Mouse (Mus musculus) C2C12 (cell line): Measurements from ENCODE around the gene Medag.

Source experiments
- CTCF ChIP-seq: IDR thresholded peaks from one replicate; pipeline ENCODE4 v1.5.1; 2011; ENCODE audit not compliant: control insufficient read depth, insufficient read depth, insufficient read length
- MAX ChIP-seq: IDR thresholded peaks from one replicate; pipeline ENCODE4 v1.6.1; 2011; ENCODE audit warnings: mild to moderate bottlenecking, control low read depth

DNA sequence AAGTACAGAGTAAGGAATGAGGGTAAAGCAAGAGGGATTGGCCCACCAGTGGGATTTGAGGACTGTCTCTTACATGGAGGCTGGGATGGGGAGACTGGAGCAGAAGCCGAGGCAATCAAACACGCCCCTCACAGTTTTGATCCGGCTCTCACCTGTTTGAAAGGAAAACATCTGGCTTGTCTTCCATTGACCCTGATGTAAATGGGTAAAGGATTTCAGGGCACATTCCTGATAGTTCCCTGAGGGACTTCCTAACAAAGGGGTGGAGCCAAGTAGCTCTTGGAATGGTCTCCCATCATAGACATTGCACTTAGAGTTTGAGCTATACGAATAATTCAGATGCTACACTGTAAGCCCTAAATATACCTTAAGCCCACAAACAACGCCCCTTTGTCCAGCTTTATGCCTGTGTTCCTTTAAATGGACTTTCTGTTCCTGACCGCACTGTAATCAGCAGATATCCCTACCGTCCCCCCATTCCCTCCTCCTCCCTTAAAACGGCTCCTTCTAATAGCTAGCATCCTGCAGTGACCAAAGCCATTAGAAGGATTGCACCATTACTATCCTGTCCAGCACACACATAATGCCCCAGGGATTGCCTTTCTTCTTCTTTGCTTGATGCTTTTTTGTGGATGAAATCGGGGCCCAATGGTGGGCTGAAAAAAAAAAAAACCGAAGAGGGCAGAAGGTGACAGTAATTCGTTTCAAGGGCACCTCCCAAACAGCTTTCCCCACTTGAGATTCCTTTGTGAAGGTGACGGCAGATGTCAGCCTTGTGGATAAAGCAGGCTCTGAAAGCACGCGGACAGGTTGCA, 36.3 kb upstream of the Medag start:
- TF ChIP-seq MAX: no peak
- TF ChIP-seq CTCF: no peak
